Mouse (Mus musculus) erythroblast, embryonic 14.5 days (primary cell): ENCODE data around the gene Notum.

Experiments
- GATA1 ChIP-seq: IDR thresholded peaks from 2 replicates; pipeline ENCODE4 v1.6.1; 2012; ENCODE audit warnings: low read length, inconsistent platforms, mixed read lengths
- TAL1 ChIP-seq: IDR thresholded peaks from 3 replicates; pipeline ENCODE4 v1.6.1; 2012; ENCODE audit warnings: low read length, inconsistent platforms, mixed read lengths

GRCm38 (mm10) chr11:120661076-120661460 is at the start of gene Notum:
- TF ChIP-seq GATA1: no peak
- TF ChIP-seq TAL1: no peak
